Mouse (Mus musculus) cerebellum, postnatal 36 days (tissue): ENCODE results near the gene Tradd.
"Not testable (repeated sequence)": the region's sequence is repeated elsewhere in the genome, so short reads cannot be mapped to it uniquely, and the experiment has no call there.

Source experiments
- DNase-seq, 2 experiments: peaks; one replicate each; pipeline ENCODE4 v3.0.0; 2021 to 2022; ENCODE audit warnings: mixed read lengths in 2 of 2

The Tradd gene

DNA sequence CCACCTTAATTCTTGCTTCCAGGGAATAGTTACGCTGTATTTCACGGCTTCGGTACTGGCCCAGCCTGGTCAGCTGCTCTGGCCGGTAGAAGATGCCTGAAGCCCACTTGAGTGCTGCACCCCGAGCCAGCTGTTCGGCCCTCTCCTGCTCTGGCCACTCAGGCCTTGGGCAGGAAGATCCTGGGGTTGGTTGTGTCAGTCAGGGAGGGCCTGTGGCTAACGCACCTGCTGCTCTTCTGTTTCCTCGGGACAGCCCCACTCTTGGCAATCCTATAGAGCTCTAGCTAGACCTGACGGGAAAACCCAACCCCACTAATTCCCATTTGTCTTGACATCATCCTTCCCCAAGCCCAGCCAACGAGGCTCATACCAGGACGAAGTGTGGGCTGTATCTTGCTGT is 30.8 kb upstream of the Tradd start:
- no peak for DNase-seq

DNA sequence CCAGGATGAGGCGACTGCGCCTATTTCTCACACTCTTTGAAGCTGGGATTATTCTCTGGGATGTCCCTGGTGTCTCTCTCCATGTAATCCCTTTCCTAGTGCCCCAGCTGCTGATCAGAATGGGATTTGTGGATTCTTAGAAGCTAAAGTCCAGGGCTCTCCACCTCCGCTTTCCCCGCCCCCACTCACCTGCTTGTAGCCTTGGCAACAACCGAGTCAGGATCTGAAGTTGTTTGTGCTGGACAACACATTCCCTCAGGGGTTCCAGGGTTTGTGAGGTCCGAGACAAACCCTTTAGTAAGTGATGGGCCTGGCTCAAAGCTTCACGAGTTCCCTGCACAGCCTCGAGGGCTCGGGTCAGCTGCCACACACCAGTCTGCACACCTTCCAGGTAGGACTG is 30.4 kb upstream of the Tradd start:
- no peak for DNase-seq

DNA sequence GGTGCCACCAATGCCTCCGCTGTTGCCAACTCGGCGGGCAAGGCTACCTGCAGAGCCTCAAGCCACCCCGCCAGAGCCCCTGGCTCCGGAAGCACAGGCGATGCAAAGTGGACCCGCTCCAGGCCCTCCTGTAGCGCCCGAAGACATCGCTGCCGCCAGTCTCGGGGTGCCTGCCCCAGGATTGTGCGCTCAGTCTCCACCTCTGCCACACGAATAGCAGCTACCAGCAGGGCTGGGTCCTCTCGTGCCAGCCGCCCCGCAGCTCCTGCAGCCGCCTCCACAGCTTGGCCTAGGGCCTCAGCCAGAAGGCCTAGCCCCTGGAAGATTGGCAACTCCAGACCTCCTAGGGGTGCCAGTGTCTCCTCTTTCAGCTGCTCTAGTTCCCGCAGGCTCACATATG is 29.0 kb upstream of the Tradd start:
- peak; percentile 75 to 77 for DNase-seq

DNA sequence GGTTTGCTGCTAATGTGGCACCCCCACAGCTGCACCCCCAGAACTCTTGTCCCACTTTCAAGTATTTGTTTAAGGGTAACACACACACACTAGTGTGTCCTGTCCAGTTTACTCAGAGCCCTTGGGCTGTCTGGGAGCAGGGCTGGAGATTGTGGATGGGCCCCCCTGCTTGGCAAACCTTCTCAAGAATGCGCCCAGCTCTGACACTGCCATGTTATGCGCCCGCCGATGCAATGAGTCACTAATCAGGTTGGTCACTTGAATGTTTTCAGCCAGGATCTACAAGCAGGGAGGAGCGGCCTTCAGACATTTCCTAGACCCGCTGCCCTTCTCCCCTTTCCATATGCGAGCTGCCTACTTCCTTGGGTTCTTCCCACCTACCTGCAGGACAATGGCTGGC is 28.1 kb upstream of the Tradd start:
- DNase-seq: peak in 1 of 2 experiments; percentile 29

DNA sequence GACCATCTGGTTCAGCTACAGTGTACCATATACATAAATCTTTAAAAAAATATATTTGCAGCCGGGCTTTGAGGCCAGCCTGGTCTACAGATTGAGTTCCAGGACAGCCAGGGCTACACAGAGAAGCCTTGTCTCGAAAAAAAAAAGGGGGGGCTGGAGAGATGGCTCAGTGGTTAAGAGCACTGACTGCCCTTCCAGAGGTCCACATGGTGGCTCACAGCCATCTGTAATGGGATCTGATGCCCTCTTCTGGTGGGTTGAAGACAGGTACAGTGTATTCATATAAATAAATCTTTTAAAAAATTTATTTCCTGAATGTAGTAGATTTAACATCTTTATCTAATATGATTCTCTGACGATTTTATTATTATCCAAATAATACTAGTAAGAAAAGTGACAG is 27.4 kb upstream of the Tradd start:
- not testable (repeated sequence) for DNase-seq

DNA sequence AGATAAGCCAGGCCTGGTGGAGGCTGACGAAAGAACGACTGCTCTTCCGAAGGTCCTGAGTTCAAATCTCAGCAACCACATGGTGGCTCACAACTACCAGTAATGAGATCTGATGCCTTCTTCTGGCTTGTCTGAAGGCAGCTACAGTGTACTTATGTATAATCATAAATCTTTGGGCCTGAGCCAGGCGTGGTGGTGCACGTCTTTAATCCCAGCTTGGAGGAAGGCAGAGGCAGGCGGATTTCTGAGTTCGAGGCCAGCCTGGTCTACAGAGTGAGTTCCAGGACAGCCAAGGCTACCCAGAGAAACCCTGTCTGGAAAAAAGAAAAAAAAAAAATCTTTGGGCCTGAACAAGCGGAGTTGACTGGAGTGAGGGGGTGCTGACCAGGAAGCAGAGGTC is 27.0 kb upstream of the Tradd start:
- not testable (repeated sequence) for DNase-seq

DNA sequence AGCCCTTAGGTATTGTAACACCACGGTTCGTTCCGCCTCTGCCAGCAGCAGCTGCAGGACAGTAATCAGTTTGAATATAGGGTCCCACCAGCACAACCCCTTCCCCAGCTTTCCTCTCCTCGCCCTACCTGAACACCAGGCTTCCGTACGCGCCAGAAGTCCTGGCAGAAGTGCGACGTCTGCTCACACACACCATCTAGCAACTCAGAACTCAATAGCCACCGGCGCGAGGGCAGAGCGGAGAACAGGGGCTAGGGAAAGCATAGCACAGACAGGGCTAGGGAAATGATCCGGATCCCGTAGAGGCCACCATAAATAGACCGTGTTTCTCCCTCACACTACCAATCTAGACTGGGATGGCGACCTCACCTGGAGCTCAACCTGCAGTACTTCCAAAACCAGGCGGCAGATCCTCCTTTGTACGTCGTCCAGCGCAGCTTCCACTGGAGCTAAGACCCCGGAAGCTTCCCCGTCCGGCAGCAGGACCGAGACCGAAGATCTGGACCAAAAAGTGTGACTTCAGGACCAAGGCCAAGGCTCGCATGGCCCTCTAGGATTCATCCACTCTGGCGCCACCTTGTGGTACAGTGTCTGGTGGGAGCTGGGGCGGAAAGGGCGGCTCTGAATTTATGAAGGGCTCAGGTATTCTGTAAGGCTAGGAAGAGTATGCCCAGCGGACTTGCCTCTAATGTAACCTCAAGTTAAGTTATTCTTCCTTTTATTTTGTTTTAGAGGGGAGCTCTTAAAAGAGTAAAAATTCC is 26.3 kb upstream of the Tradd start:
- peak; percentile 91 to 92 for DNase-seq

DNA sequence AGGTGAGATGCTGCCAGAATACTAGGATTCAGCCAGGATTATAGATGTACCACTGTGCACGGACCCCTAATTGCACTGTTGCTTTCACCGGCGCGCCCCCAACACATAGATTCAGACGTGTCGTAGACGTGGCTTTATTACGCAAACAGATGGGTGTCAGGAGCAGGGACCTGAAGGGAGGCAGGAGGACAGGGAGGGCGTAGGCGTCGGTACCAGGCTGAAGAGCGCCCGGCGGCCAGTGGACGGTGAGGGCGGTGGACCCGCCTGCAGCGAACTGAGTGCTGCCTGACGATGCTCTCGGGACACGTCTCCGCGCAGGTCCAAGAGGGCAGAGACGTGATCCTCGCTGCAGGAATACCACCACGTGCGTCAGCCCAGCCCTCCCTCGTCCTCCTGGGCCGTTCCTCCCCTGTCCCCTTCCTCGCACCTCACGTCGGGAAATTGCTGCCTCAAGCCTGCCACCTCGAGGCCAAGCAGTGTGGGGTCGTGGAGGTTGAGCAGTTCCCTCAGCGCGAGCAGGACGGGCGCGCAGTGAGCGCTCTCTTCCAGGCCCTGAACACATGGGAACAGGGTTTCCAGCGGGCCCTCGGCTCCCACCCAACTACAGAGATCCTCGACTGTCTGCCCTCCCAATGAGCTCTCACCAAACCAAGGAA is 25.5 kb upstream of the Tradd start, which contains the start of gene 4931428F04Rik:
Gene 4931428F04Rik, minus strand, starts transcription at position 60 of the 656 bp plus-strand sequence.
- peak; percentile 62 to 66 for DNase-seq

DNA sequence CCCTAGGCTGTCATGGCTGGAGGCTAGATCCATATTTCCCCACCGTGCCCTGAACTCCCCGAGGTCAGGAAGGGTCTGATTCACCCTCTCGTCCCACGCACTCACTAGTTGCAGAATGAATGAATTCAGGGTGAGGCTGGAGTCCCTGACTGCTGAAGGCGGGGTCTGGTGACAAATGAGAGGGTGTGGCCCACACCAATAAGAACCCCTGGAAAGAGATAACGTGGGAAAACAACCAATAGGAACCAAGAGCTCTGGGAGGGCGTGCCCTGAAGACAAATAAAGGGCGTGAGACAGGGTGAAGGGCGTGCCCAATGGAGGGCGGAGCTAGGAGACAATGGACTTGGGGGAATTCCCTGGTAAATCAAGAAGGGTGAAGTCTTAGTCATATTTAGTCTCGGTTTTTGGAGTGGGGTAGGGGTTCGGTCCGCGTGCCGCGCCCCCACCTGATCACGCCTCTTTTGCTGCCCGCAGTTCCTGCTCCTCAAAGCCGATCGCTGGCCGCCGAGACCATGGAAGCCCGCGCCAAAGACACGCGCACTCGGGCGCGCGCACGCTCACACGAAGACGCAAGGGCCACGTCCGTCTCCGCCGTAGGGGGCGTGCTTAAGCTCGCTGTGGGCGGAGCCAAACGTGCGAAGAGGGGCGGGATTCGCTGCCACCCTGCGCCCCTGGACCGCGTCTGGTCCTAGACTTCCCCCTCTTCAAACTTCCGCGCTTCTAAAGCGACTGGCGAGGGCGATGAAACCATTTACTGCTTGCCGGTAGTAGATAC is 24.7 kb upstream of the Tradd start:
- peak; percentile 95 to 96 for DNase-seq

DNA sequence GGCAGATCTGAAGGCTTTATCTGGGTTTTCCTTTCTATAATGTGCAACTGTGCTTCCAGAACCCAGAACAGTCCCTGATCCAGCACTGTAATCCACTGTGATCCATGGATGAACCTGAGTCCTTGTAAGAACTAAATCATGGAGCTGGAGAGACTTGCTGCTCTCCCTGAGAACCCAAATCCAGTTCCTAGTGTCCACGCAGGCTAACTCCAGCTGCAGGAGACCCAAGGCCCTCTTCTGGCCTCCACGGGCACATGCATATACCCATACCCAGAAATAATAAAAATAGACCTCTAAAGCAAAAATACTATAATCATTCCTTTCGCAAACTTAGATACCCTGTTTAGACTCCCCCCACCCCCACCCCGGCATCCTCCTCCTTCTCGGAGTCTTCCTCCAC is 23.8 kb upstream of the Tradd start:
- DNase-seq: no peak

DNA sequence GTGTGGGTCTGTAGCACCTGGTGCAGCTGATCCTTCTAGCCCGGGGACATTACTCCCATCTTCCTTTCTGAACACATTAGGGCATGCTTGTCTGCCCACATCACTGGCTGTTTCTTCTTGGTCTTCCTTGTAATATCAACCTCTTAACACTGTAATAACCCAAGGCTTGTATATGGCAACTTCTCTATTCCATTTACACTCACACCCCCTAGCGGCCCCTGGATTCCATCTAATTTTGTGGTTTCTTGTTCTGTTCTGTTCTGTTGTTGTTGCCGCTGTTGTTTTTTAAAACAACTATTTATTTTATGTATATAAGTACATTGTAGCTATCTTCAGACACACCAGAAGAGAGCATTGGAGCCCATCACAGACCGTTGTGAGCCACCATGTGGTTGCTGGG is 22.5 kb upstream of the Tradd start:
- no peak for DNase-seq

DNA sequence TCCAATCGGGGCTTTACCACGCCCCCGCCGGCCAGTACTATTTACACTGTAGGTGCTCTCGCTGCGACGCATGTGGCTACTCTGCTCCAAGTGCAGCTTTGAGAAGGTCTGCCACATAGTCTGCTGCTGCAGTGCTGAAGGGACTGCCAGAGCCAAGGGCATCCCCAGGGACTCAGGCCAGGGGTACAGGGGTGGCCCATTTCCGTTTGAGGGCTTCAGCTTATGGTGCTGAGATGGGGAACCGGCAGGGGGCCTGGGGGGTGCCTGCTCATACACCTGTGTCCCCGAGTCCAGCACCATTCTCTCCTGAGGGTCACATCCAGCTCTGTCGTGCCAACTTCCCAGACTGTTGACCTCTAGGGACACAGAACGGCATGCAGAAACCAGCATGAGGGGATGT is 21.1 kb upstream of the Tradd start:
- peak in 1 of 2 experiments; percentile 22 for DNase-seq

DNA sequence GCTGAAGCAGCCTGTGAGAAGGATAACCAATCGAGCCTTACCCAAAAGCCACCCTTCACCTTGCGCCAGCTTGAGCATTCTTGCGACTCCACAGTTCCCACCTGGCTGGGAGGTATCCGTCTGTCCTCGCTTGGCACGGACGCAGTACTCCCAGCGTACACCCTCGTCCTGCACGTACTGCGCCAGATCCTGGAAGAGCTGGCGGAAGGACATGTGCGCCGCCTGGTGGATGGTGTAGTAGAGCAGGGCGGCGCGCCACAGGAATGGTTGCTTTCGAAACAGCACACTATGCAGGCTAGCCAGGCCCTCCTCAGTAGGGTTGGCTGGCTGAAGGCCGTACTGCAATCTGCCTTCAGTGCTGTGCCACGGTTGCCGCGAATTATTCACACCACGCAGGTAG is 18.7 kb upstream of the Tradd start:
- DNase-seq: peak; percentile 52 to 64

DNA sequence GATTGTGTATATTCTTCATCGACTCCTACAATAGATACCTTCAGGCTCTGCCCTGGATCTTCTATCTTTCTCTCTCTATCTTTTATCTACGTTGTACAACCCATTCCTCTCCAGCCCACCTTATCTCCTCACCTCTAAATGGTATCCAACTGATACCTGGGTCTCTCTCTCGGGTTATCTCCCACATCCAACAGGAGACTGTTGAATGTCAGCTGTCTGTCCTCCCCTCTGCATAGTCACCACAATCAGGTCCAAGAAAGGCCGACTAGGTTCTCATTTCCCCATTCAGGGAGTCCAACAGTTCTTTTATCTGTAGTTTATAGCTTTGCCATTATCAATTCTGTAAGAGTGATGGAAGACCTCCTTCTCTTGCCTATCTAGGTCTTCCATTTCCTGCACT is 17.8 kb upstream of the Tradd start:
- DNase-seq: no peak

DNA sequence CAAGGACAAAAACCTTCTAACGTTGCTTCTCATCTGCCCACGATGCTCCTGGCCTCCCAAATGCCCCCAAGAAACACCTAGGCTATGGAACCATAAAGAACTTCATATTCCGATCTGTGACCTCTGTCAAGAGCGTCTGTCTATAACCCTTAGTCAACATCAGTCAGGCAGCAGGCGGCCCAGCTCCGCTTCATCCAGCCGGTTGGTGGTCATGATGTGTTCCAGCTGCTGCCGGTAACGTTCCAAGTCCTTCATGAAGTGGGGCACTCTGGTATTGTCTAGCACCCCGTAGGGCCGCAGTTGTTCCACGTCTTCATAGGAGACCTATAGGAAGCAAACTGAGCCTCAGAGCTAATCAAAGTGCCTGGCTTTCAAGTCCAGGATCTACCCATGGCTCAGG is 17.4 kb upstream of the Tradd start:
- DNase-seq: no peak

DNA sequence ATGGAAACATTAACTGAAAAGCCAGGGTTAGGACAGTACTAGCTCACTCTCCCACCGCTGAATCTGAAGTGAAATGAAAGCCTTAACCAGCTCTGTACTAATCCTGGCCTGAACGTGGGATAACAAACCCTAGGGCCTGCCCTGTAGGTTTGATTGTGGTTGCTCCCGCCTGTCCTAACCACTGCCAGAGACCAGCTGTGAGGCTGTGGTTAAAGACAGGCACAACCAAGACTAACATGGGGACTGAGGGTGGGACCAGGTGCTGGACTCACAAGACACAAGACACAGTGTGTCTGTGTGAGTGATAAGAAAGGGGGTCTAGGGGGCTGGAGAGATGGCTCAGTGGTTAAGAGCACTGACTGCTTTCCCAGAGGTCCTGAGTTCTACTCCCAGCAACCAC is 16.2 kb upstream of the Tradd start:
- DNase-seq: no peak

DNA sequence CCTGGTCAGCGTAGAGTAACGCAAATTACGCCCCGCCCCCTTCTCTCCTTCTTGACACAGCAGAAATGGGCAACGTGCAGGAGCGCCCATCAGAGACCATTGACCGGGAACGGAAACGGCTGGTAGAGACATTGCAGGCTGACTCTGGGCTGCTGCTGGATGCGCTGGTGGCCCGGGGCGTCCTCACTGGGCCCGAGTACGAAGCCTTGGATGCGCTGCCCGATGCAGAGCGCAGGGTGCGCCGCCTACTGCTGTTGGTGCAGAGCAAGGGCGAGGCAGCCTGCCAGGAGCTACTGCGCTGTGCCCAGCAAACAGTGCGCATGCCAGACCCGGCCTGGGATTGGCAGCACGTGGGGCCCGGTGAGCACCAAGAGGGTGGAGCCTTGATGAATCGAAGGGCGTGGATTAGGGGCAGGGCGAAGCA is 14.5 kb upstream of the Tradd start:
- DNase-seq: peak; percentile 90 to 95

DNA sequence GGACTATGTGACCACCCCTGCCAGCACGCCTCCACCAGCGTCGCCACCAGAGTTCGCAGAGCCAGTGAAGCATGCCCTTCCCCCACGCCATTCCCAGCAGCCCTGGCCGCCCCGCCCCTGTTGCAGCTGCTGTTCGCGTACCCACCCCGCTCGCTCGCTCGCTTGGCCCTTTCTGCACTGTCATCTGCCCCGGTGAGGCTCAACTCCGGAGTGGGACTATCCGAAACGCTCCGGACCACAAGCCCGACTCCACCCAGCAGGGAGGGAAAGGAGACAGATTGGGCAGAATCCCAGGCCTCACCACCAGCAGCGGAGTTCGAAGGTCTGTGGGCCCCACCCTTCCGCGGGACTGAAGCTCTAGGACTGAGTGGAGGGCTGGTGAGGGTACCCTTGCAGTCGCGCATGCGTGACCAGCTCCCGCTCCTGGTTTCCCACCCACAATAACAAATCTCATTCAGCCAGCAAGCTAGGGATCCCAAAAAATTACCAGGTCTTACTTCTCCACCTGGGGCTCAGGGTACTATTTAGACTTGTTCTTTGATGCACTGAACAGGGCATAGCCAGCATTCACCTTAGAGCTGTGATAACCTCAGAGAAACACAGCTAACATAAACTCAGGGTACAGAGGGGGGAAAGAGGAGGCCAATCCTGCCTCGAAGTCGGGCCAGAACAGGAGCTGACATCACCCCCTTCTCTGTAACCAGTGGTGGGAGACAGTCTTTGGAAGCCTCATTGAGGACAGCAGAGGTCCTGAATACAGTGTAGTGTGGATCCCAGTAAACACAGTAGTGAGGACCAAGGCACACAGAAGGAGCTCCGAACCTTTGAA is 12.1 kb upstream of the Tradd start:
- DNase-seq: peak in 1 of 2 experiments; percentile 32

DNA sequence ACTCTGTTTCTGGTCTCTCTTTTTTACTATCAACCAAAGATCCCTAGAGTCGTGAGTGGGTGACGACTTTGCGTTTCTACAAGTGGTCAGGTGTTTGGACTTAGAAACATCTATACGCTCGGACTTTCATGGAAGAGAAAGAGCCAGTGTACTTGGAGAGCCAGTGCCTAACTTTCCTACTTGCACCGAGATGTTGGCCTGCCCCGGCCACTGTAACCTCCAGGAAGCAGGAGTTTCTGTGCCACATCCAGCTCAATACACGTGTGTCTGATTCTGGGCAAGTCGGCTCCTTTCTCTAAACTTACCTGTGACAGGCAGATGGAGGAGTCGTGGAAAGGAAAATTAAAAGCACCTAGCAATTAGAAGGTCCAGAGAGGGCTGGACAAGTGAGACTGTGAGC is 11.4 kb upstream of the Tradd start, which contains the start of gene Nol3:
Gene Nol3, plus strand, starts transcription at position 301 of the 400 bp plus-strand sequence.
- no peak for DNase-seq

DNA sequence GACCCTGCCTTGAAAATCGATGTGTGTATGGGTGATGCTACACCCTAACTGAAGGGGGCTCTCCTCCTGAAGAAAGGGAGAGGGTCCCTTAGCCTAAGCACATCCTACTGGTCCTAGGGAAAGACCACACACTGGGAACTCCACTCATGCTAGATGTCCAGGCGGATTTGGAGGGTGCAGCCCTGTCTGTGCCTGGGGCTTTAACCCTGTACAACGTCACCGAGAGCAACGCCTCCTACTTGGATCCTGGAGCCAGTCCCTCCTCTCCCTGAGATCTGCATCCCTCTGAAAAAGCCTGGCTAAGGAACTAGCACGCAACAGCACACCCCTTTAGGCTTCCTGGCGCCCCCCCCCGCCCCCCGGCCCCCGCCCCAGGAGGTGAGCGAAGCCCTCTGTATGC is 11.0 kb upstream of the Tradd start:
- no peak for DNase-seq

DNA sequence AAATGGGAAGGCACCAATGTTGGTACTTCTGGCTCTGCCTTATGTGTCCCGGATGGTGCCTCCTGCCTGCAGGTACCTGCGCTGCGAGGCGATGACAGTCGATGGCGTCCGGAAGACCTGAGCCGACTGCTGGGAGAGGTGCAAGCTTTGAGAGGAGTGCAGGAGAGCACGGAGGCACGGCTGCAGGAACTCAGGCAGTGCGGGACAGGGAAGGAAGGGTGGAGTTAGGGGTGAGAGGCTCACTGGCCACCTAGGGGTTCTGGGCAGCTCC is 6.4 kb upstream of the Tradd start:
- no peak for DNase-seq

DNA sequence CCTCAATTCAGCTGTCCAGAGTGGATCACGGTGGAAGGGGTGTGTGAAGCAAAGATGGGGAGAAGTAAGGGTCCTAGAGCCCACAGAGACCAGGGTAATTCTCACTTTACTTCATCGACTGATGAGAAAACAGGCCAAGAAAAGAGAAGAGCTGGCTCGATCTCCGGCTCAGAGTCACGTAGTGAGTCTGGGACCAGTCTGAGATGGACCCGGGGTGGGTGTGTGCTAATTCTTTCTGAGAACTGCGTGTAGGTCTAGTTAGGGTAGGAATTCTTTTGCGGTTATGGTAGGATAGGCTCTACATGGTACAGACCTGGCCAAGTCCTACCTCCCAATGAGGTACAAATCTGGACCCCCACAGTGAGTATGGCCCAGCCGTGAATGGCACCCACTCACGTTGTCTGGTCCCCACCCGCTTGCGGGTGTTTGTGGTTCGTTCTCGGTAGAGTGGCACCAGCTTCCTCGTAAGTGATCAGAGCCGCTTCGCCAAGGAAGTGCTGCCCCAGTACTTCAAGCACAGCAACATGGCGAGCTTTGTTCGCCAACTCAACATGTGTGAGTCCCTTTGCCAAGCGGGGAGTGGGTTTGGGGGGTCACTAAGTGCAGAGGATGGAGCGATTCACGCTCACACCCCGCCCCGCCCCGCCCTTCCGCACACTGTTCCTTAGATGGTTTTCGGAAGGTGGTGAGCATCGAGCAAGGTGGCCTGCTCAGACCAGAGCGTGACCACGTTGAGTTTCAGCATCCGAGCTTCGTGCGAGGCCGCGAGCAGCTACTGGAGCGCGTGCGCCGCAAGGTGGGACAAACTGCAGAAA is 5.9 kb upstream of the Tradd start:
- DNase-seq: no peak
